Mouse (Mus musculus) hematopoietic multipotent progenitor cell, adult 10-12 weeks (in vitro differentiated cells): ENCODE measurements around the gene Cyld. TPM values are rescaled to one million over a fixed set of nuclear protein-coding genes. Genes with fewer than 3 reads are reported as not detected.

ENCODE experiments used
- polyA plus RNA-seq: library from polyadenylated mRNA; stranded (reverse); fragments of >175 nt; gene quantifications from 2 replicates; pipeline ENCODE4 v1.2.3, GENCODE M21; 2012; ENCODE audit warnings: low replicate concordance

Gene Cyld
- polyA plus RNA-seq = 5.0 and 5.3 TPM in 2 replicates

GRCm38 (mm10) chr8:88696721-88697641, at the start of gene Cyld:
Gene Cyld (plus strand): TSS chr8:88697028.

Other genes with a start within 250 kb of the Cyld start
- 1.7 and 2.5 TPM in 2 replicates for gene Nkd1, start 175.7 kb upstream of the Cyld start, polyA plus RNA-seq
- 107 and 149 TPM in 2 replicates for gene Snx20, start 60.9 kb upstream of the Cyld start, polyA plus RNA-seq
- 2.0 and 3.9 TPM in 2 replicates for gene Nod2, start 49.7 kb upstream of the Cyld start, polyA plus RNA-seq